Mouse (Mus musculus) heart, postnatal 0 days (tissue): ENCODE measurements around the gene Nat8l. TPM values are rescaled to one million over a fixed set of nuclear protein-coding genes. Genes with fewer than 3 reads are reported as not detected.

Experiments used
- ATAC-seq: fragments of 200-750 bp; cut with Nextera tagmentation; 2 replicates; pipeline ENCODE4 v1.8.0; 2017; ENCODE audit warnings: low read depth, moderate number of reproducible peaks, moderate library complexity; ENCODE audit not compliant: insufficient read depth
- DNase-seq: peaks from one replicate; pipeline ENCODE4 v3.0.0-alpha.2; 2016; ENCODE audit warnings: low spot score
- H3K27ac ChIP-seq: fragments of 300-500 bp; sonication (generic); 2 replicates; pipeline ENCODE4 v1.5.1; 2014; ENCODE audit warnings: low read depth, mild to moderate bottlenecking
- H3K27me3 ChIP-seq: fragments of 300-500 bp; sonication (generic); 2 replicates; pipeline ENCODE4 v1.6.1; 2014; ENCODE audit warnings: low read length, mixed read lengths; ENCODE audit not compliant: control insufficient read depth, insufficient read depth
- H3K36me3 ChIP-seq: fragments of 300-500 bp; sonication (generic); replicated peaks from 2 replicates; pipeline ENCODE4 v1.6.1; 2014; ENCODE audit warnings: low read length, mixed read lengths; ENCODE audit not compliant: control insufficient read depth, insufficient read depth
- H3K4me1 ChIP-seq: fragments of 300-500 bp; sonication (generic); 2 replicates; pipeline ENCODE4 v1.6.1; 2014; ENCODE audit warnings: antibody characterized with exemption; ENCODE audit not compliant: control insufficient read depth, insufficient read depth
- H3K4me2 ChIP-seq: fragments of 300-500 bp; sonication (generic); 2 replicates; pipeline ENCODE4 v1.6.1; 2014; ENCODE audit warnings: low read depth, mild to moderate bottlenecking, low read length, moderate library complexity
- H3K4me3 ChIP-seq: fragments of 300-500 bp; sonication (generic); 2 replicates; pipeline ENCODE4 v1.5.1; 2014; ENCODE audit warnings: low read depth, low read length
- H3K9ac ChIP-seq: fragments of 300-500 bp; sonication (generic); replicated peaks from 2 replicates; pipeline ENCODE4 v1.6.1; 2014; ENCODE audit warnings: low read depth, low read length, mixed read lengths
- H3K9me3 ChIP-seq: fragments of 300-500 bp; sonication (generic); replicated peaks from 2 replicates; pipeline ENCODE4 v1.6.1; 2016; ENCODE audit warnings: low read length; ENCODE audit not compliant: control insufficient read depth
- CTCF ChIP-seq: IDR thresholded peaks from 2 replicates; pipeline ENCODE4 v1.5.1; 2016; ENCODE audit warnings: antibody characterized with exemption, control low read depth, low read depth
- EP300 ChIP-seq: IDR thresholded peaks from 2 replicates; pipeline ENCODE4 v1.6.1; 2016; ENCODE audit warnings: antibody characterized with exemption, low read depth
- WGBS: fragments of 180-500 bp; shearing (Covaris S2); extraction: QIAGEN DNeasy Blood & Tissue Kit; methylation state at CpG from one replicate; pipeline ENCODE4 v1.1.7; 2014; 5-methylcytosine and 5-hydroxymethylcytosine counted together
- polyA plus RNA-seq: library from polyadenylated mRNA; unstranded; fragments of >200 nt; fragmentation: Nextera tagmentation; extraction: Ambion mirVana; gene quantifications from 2 replicates; pipeline ENCODE4 v1.2.1, GENCODE M21; 2015
- total RNA-seq: library from RNA; depleted of rRNA; stranded (reverse); fragments of >200 nt; gene quantifications from 2 replicates; pipeline ENCODE4 v1.2.3, GENCODE M21; 2014; ENCODE audit warnings: low replicate concordance

Nat8l gene
- total and polyA plus RNA-seq, 2 experiments from 2014 or later, result 0.33 to 4.3 TPM

DNA sequence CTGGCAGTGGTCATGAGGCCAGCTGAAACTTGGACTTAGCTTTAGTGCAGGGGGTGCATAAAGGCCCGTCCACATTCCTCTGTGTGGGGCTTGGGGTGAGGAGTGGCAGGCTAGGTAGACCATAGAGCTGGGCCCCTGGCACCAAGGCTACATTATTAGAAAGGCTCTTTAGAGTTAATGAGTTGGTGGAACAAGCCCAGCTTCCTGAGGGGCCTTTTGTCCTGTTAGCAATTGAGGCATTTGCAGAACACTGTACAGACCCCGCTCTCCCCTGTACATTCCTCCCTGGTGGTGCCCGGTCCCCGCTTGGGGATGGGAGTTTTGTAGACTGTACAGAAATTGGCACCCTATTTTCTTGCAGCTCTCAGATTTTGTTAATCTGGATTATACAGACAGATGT is 6.9 kb downstream of the Nat8l start:
- Histone ChIP-seq H3K4me2 (no peak overlapping the region), H3K9me3 (no peaks in the 10 kb centered on the region), H3K36me3 (no peaks in the 10 kb centered on the region), H3K27ac (no peak overlapping the region), H3K9ac (no peak overlapping the region), H3K4me3 (no peak overlapping the region), H3K4me1 (0 out of 2 replicates have a peak, but pooled peaks cover under 1% of the 10 kb centered on the region), H3K27me3 (peaks cover 27% of the 10 kb centered on the region)
- no peak for ATAC-seq
- DNase-seq, result no peak
- TF ChIP-seq CTCF, result no peak
- TF ChIP-seq EP300, result no peak
- WGBS, result 88% methylated on average over 4 of the region's 4 CpGs

GRCm38 (mm10) chr5:34004618-34005017 is 8.8 kb downstream of the Nat8l start:
- Histone ChIP-seq H3K4me1 (no peaks in the 10 kb centered on the region), H3K4me3 (no peak overlapping the region), H3K27me3 (peaks cover 8% of the 10 kb centered on the region; the same call in 1 of the 2 replicates), H3K36me3 (no peaks in the 10 kb centered on the region), H3K27ac (no peak overlapping the region), H3K9me3 (no peaks in the 10 kb centered on the region), H3K9ac (no peak overlapping the region), H3K4me2 (no peak overlapping the region)
- TF ChIP-seq EP300 (no peak), CTCF (no peak)
- WGBS, result 70% methylated on average over 5 of the region's 5 CpGs
- DNase-seq (no peak), ATAC-seq (no peak)

GRCm38 (mm10) chr5:34006832-34007231 is 11.0 kb downstream of the Nat8l start:
- H3K27ac ChIP-seq, result no peak overlapping the region
- ATAC-seq, result no peak
- 58% methylated on average over 4 of the region's 4 CpGs for WGBS

DNA sequence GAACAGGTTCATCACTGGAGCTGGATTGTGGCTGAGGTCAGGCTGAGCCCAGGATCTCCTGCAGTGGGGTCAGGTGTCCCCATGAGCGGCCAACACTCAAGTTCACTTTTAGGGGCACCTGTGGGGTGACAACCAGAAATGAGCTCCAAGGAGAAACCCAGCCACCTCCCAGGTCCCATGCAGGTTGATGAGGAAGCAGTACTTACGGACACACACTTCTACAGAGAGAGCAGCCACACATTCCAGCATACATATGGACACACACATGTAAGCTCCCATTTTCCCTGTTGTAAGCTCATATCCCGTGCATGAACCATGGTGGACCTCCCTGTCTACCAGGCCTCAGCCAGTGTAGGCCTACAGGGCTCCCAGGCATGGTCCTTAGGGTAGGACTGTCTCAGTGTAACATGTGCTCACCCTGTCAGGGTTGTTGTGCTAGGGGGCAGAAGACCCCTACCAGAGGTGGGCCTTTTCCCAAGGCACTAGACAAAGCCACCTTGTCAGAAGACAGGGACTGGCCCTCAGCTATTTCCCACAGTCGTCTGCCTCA is 11.7 kb downstream of the Nat8l start:
- TF ChIP-seq EP300, result no peak
- TF ChIP-seq CTCF, result no peak
- Histone ChIP-seq H3K4me1 (no peaks in the 10 kb centered on the region), H3K36me3 (no peaks in the 10 kb centered on the region), H3K27ac (no peak overlapping the region), H3K4me2 (no peak overlapping the region), H3K9me3 (no peaks in the 10 kb centered on the region), H3K4me3 (no peak overlapping the region), H3K9ac (no peak overlapping the region), H3K27me3 (no peaks in the 10 kb centered on the region)
- ATAC-seq (no peak), DNase-seq (no peak)
- 77% methylated on average over 4 of the region's 4 CpGs for WGBS

More at GRCm38 (mm10) chr5:34006832-34007231, 11.0 kb downstream of the Nat8l start:
- no peak for DNase-seq
- Histone ChIP-seq H3K4me3 (no peak overlapping the region), H3K4me1 (no peaks in the 10 kb centered on the region), H3K9me3 (no peaks in the 10 kb centered on the region), H3K4me2 (no peak overlapping the region), H3K36me3 (no peaks in the 10 kb centered on the region), H3K27me3 (no peaks in the 10 kb centered on the region), H3K9ac (no peak overlapping the region)
- TF ChIP-seq EP300 (no peak), CTCF (no peak)

DNA sequence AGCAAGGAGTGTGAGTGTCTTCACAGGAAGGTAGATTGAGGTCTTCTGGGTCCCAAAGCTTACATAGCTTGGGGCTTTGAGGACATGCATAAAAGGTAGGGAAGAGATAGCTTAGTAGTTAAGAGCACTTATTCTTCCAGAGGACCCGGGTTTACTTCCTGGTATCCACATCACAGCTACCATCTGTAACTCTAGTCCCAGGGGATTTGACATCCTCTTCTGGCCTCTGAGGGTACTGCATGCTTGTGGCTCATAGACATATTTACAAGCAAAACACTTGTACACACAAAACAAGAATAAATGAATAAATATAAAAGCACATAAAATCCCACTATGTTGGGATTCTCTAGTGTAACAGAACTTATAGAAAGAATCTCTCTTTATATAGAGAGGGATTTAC is 18.9 kb downstream of the Nat8l start:
- Histone ChIP-seq H3K4me1 (no peaks in the 10 kb centered on the region), H3K9ac (no peak overlapping the region), H3K9me3 (no peaks in the 10 kb centered on the region), H3K36me3 (no peaks in the 10 kb centered on the region), H3K27me3 (no peaks in the 10 kb centered on the region), H3K27ac (no peak overlapping the region), H3K4me3 (no peak overlapping the region), H3K4me2 (no peak overlapping the region)
- 48% methylated on average over 1 of the region's 1 CpGs for WGBS
- TF ChIP-seq CTCF (peak; percentile 14; the same call in 1 of the 2 replicates), EP300 (no peak)
- ATAC-seq, result no peak
- DNase-seq, result no peak

- ATAC-seq (no peak), DNase-seq (no peak)
- no peak overlapping the region for H3K4me2 ChIP-seq
- no peak overlapping the region for H3K27ac ChIP-seq
- H3K36me3 ChIP-seq, result no peaks in the 10 kb centered on the region
- H3K27me3 ChIP-seq, result no peaks in the 10 kb centered on the region
- no peak overlapping the region for H3K9ac ChIP-seq
- H3K9me3 ChIP-seq, result no peaks in the 10 kb centered on the region
- H3K4me1 ChIP-seq, result peaks cover 7% of the 10 kb centered on the region; the same call in 1 of the 2 replicates
- H3K4me3 ChIP-seq, result no peak overlapping the region
- 50% methylated on average over 4 of the region's 4 CpGs for WGBS
- no peak for TF ChIP-seq CTCF
- TF ChIP-seq EP300, result no peak
Measured at GRCm38 (mm10) chr5:34018968-34019367, 23.2 kb downstream of the Nat8l start.
